Mouse (Mus musculus): ENCODE measurements at regions not wholly inside any gene's neighbourhood (a gene's known extent, or its start where the extent isn't known, plus 50 kb on each side); places are given as distances from the start of the nearest gene placed in this dataset.

- no peak for TF ChIP-seq GATA2 (IDR thresholded peaks at IDR 0.05; ENCODE audit: borderline replicate concordance, low read depth, low read length)
- TF ChIP-seq CTCF (IDR thresholded peaks at IDR 0.05; ENCODE audit: low read depth, low read length) = no peak
- no peak for TF ChIP-seq TAL1 (conservative IDR thresholded peaks at IDR 0.05; ENCODE audit: low read depth, low read length)
- TF ChIP-seq POLR2AphosphoS5 (IDR thresholded peaks at IDR 0.05; ENCODE audit: insufficient replicate concordance, low read depth, low read length) = no peak
These were observed 133.6 kb downstream of the Dusp6 start for GRCm38 (mm10) chr10:99396630-99397029.
